Mouse (Mus musculus): ENCODE results near the gene Set. TPM values are rescaled to one million over a fixed set of nuclear protein-coding genes. Genes with fewer than 3 reads are reported as not detected.

The Set gene
- total RNA-seq, 1 experiment: 901 TPM

- H3K4me1 ChIP-seq (ENCODE audit: control insufficient read depth in 2 of 2, insufficient read depth in 2 of 2, low read length in 2 of 2, poor library complexity in 1 of 2): peaks cover 3 to 5% of the 10 kb centered on the region in 2 experiments; a peak in 3 of 4 replicates
- peak overlapping the region; percentile 91 to 99 for H3K4me3 ChIP-seq (ENCODE audit: insufficient read depth in 1 of 2, low read depth in 1 of 2, low read length in 2 of 2, poor library complexity in 1 of 2, severe bottlenecking in 1 of 2)
- peaks cover 40% of the 10 kb centered on the region for H3K36me3 ChIP-seq (ENCODE audit: control insufficient read depth, insufficient read depth, low read length, poor library complexity, severe bottlenecking)
- H3K9ac ChIP-seq (ENCODE audit: insufficient read depth, low read depth, low read length, poor library complexity, severe bottlenecking): peak overlapping the region; percentile 93
- H3K27ac ChIP-seq (ENCODE audit: insufficient read depth, low read depth, low read length, poor library complexity, severe bottlenecking): no peak overlapping the region
- no peaks in the 10 kb centered on the region for H3K9me3 ChIP-seq (ENCODE audit: control insufficient read depth, insufficient read depth, low read depth, low read length)
- DNase-seq (ENCODE audit: low read depth, low spot score): no peak
- in situ Hi-C loops (cut with MboI; ENCODE audit: low sequenced_read_pairs in 2 of 2, unreplicated experiment in 2 of 2): no loop called here
- TF ChIP-seq ZNF384 (IDR thresholded peaks at IDR 0.05; ENCODE audit: low read depth, low read length): no peak
- TF ChIP-seq MAFK (IDR thresholded peaks at IDR 0.05; ENCODE audit: insufficient read depth, low read depth, low read length): no peak
- TF ChIP-seq HCFC1 (IDR thresholded peaks at IDR 0.05; ENCODE audit: borderline replicate concordance, insufficient read depth, low read length): no peak
- no peak for TF ChIP-seq ZC3H11A (IDR thresholded peaks at IDR 0.05; ENCODE audit: borderline replicate concordance, low read depth, low read length)
- TF ChIP-seq CHD2 (IDR thresholded peaks at IDR 0.05; ENCODE audit: low read depth, low read length): no peak
Measured at GRCm38 (mm10) chr2:30063791-30064190, 6.6 kb downstream of the Set start.

GRCm38 (mm10) chr2:30064298-30064697 is 7.1 kb downstream of the Set start:
- Histone ChIP-seq H3K4me1 (ENCODE audit: control insufficient read depth in 2 of 2, insufficient read depth in 2 of 2, low read length in 2 of 2, poor library complexity in 1 of 2) (peaks cover 2 to 3% of the 10 kb centered on the region in 2 experiments; a peak in 3 of 4 replicates), H3K36me3 (ENCODE audit: control insufficient read depth, insufficient read depth, low read length, poor library complexity, severe bottlenecking) (peaks cover 45% of the 10 kb centered on the region), H3K9ac (ENCODE audit: insufficient read depth, low read depth, low read length, poor library complexity, severe bottlenecking) (peak overlapping the region; percentile 93; the same call in 1 of the 2 replicates), H3K27ac (ENCODE audit: insufficient read depth, low read depth, low read length, poor library complexity, severe bottlenecking) (no peak overlapping the region; the same call in 1 of the 2 replicates), H3K9me3 (ENCODE audit: control insufficient read depth, insufficient read depth, low read depth, low read length) (no peaks in the 10 kb centered on the region), H3K4me3 (ENCODE audit: insufficient read depth in 1 of 2, low read depth in 1 of 2, low read length in 2 of 2, poor library complexity in 1 of 2, severe bottlenecking in 1 of 2) (peak overlapping the region; percentile 91 to 99)
- in situ Hi-C loops (cut with MboI; ENCODE audit: low sequenced_read_pairs in 2 of 2, unreplicated experiment in 2 of 2): no loop called here
- no peak for DNase-seq (ENCODE audit: low read depth, low spot score)
- no peak for TF ChIP-seq ZC3H11A (IDR thresholded peaks at IDR 0.05; ENCODE audit: borderline replicate concordance, low read depth, low read length)
- no peak for TF ChIP-seq ZNF384 (IDR thresholded peaks at IDR 0.05; ENCODE audit: low read depth, low read length)
- TF ChIP-seq CHD2 (IDR thresholded peaks at IDR 0.05; ENCODE audit: low read depth, low read length): no peak

GRCm38 (mm10) chr2:30066046-30066901 is 9.1 kb downstream of the Set start:
- Histone ChIP-seq H3K9me3 (ENCODE audit: control insufficient read depth, insufficient read depth, low read depth, low read length) (no peaks in the 10 kb centered on the region), H3K4me3 (ENCODE audit: insufficient read depth in 1 of 2, low read depth in 1 of 2, low read length in 2 of 2, poor library complexity in 1 of 2, severe bottlenecking in 1 of 2) (peak overlapping the region; percentile 95 to 99), H3K4me1 (ENCODE audit: control insufficient read depth in 2 of 2, insufficient read depth in 2 of 2, low read length in 2 of 2, poor library complexity in 1 of 2) (peaks cover 2 to 3% of the 10 kb centered on the region in 2 experiments; a peak in 3 of 4 replicates), H3K27ac (ENCODE audit: insufficient read depth, low read depth, low read length, poor library complexity, severe bottlenecking) (peak overlapping the region; percentile 98), H3K9ac (ENCODE audit: insufficient read depth, low read depth, low read length, poor library complexity, severe bottlenecking) (peak overlapping the region; percentile 99), H3K36me3 (ENCODE audit: control insufficient read depth, insufficient read depth, low read length, poor library complexity, severe bottlenecking) (peaks cover 54% of the 10 kb centered on the region)
- in situ Hi-C loops (cut with MboI; ENCODE audit: low sequenced_read_pairs in 2 of 2, unreplicated experiment in 2 of 2): no loop called here
- TF ChIP-seq ZC3H11A (IDR thresholded peaks at IDR 0.05; ENCODE audit: borderline replicate concordance, low read depth, low read length): no peak
- no peak for TF ChIP-seq CHD2 (IDR thresholded peaks at IDR 0.05; ENCODE audit: low read depth, low read length)
- TF ChIP-seq MAFK (IDR thresholded peaks at IDR 0.05; ENCODE audit: insufficient read depth, low read depth, low read length): no peak
- no peak for TF ChIP-seq ZNF384 (IDR thresholded peaks at IDR 0.05; ENCODE audit: low read depth, low read length)
- no peak for TF ChIP-seq HCFC1 (IDR thresholded peaks at IDR 0.05; ENCODE audit: borderline replicate concordance, insufficient read depth, low read length)
- peak; percentile 87 for DNase-seq (ENCODE audit: low read depth, low spot score)

GRCm38 (mm10) chr2:30067031-30067888 is 10.1 kb downstream of the Set start:
- H3K36me3 ChIP-seq (ENCODE audit: control insufficient read depth, insufficient read depth, low read length, poor library complexity, severe bottlenecking): peaks cover 57% of the 10 kb centered on the region
- H3K4me3 ChIP-seq (ENCODE audit: insufficient read depth in 1 of 2, low read depth in 1 of 2, low read length in 2 of 2, poor library complexity in 1 of 2, severe bottlenecking in 1 of 2): peak overlapping the region; percentile 95 to 99
- no peak for DNase-seq (ENCODE audit: low read depth, low spot score)
- H3K4me1 ChIP-seq (ENCODE audit: control insufficient read depth in 2 of 2, insufficient read depth in 2 of 2, low read length in 2 of 2, poor library complexity in 1 of 2): peaks cover 2 to 3% of the 10 kb centered on the region in 2 experiments; a peak in 2 of 4 replicates
- peak overlapping the region; percentile 98 for H3K27ac ChIP-seq (ENCODE audit: insufficient read depth, low read depth, low read length, poor library complexity, severe bottlenecking)
- no peak for TF ChIP-seq ZC3H11A (IDR thresholded peaks at IDR 0.05; ENCODE audit: borderline replicate concordance, low read depth, low read length)
- no peak for TF ChIP-seq MAFK (IDR thresholded peaks at IDR 0.05; ENCODE audit: insufficient read depth, low read depth, low read length)
- TF ChIP-seq CHD2 (IDR thresholded peaks at IDR 0.05; ENCODE audit: low read depth, low read length): no peak
- TF ChIP-seq HCFC1 (IDR thresholded peaks at IDR 0.05; ENCODE audit: borderline replicate concordance, insufficient read depth, low read length): no peak
- no peak for TF ChIP-seq ZNF384 (IDR thresholded peaks at IDR 0.05; ENCODE audit: low read depth, low read length)
- peak overlapping the region; percentile 99 for H3K9ac ChIP-seq (ENCODE audit: insufficient read depth, low read depth, low read length, poor library complexity, severe bottlenecking)
- no peaks in the 10 kb centered on the region for H3K9me3 ChIP-seq (ENCODE audit: control insufficient read depth, insufficient read depth, low read depth, low read length)
- in situ Hi-C loops (cut with MboI; ENCODE audit: low sequenced_read_pairs in 2 of 2, unreplicated experiment in 2 of 2): no loop called here
